Mouse (Mus musculus) WW6 (cell line): Measurements from ENCODE around the gene Urah.

ENCODE experiments used
- DNase-seq: peaks from one replicate; pipeline ENCODE4 v3.0.0-alpha.2; 2013; ENCODE audit warnings: low read depth, low spot score

Gene Urah

DNA sequence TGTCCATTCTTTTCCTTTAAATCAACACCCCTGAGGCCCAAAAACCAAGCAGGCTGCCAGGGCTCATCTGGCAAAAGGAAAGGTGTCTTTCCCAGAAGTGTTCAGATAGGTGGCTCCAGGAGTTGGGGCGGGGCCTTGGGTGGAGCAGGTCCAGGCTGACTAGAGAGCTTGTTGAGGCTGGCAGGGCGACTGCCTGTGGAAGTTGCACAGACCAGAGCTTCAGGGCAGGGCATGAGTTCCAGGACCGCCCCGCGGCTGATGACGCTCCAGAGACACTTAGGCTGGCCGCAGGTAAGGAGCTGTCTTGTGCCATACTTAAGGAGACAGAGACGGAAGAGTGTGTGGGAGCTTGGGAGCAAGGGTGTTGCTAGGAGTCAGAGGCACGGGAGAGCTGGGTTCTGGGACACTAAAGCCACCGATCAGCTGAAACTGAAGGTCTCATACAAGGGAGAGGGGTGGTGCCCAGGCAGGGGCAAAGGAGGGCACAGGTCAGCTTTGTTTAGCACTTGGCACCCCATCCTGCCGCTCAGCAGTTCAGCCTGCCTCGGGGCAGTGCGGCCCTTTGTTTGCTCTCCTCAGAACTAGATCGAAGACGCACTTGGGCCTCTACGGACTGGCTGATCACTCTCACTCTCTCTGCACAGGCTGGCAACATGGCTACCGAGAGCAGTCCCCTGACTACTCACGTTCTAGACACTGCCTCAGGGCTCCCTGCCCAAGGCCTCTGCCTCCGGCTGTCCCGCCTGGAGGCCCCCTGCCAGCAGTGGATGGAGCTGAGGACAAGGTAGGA lies at the start of gene Urah:
TSS of gene Urah (plus strand) at position 51 of the 790 bp plus-strand sequence.
- no peak for DNase-seq

DNA sequence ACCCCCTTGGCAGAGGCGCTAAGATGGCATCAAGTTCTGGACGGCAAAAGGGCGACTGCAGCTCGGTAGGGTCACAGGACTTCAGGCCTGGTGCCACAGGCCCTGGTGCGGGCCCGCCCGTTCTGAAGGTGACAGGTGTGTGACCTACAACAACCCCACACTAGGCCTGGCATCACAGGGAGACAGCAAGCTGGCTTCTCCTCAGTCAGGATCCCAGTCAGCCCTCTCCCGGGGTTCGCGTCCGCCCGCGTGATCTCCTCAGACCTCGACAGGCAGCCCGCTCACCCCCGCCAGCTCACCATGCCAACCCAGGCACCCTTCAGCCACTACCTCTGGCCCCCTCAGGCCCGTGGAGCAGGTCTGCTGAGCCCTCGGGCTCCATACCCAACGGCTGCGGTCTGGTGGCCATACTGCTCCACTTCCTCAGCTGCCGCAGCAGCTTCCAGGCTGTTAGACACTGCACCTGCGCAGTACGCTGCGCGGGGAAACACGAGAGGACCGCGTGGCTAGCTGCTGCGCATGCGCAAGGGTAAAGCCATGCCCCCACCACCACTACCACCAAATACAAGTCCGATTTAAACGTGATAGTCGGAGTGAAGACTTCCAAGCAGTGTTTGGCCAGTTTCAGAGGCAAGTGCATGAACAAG lies 47.3 kb upstream of the Urah start, which contains the start of gene Syce1:
TSS of gene Syce1 (minus strand) at position 447 of the 647 bp plus-strand sequence.
- DNase-seq: no peak

DNA sequence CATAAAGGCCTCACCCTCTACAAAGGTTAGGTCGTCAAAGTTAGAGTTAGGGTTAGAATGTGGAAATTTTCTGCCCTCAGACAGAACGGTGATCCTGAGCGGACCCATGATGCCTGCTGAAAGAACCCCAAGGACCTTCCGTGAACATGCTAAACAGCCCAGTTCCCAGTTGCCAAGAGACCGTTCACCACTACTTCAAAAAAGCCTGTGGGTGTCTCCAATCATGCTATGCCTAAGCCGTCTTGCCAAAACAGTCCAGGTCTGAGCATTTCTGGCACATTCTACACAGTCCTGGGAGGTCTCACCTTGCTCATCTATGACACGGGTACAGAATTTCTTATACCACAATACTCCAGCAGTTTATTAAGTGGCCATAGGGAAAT lies 46.8 kb upstream of the Urah start:
- no peak for DNase-seq

GRCm38 (mm10) chr7:140793541-140793940 lies 41.3 kb upstream of the Urah start:
- DNase-seq: no peak

DNA sequence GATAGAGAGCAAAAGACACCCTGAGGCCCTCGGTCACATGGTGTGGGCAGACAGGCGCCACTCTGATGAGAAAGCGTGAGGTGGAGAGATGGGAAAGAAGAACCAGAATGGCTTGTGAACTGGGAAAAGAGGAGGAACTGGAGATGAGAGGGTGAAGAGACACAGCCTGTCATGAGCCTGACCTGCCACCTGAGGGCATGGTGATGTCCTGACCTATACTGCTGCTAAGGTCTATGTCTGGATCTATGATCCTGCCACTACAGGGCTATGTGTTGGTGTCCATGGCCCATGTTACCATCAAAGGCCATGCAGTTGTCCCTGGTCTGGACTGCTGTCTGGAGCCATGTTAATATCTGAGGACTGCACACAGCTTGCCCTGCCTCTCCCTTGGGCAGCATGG lies 37.2 kb upstream of the Urah start:
- DNase-seq: no peak

GRCm38 (mm10) chr7:140798212-140798611 lies 36.6 kb upstream of the Urah start:
- no peak for DNase-seq

DNA sequence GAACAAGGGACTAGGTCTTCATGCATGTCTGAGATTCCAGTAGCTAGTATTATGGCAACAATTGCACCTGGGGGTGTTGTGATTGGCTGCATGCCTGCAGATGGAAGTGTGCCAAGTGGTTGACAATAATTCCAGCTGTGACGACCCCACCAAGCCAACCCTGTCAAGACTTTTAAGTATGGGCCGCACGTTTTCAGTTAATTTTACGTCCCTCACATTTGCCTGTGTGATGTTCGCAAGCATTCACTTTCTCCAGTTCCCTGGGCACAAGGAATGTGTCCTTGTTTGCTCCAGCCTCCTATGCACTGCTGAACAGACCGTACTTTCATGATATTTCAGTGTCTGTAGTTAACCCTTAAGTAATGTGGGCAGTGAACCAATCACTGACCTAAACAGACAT lies 32.2 kb upstream of the Urah start:
- DNase-seq: no peak

- DNase-seq: no peak
Observed at GRCm38 (mm10) chr7:140805704-140806103, 29.1 kb upstream of the Urah start.

DNA sequence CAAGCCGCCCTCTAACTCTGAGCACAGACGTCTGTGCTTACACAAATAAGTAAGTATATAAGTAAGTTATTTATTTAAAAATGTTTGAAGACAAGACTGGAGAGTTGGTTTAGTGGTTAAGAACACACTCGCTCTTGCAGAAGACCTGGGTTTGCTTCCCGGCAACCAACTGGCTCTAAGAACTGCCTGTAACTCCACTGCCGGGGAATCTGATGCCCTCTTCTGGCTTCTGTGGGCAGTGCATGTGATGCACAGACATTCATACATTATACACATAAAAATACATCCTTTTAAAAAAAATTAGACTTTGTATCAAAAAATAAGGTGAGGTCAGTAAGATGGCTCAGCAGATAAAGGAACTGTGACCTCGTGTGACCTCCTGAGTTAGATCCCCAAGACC lies 24.3 kb upstream of the Urah start:
- DNase-seq: no peak

GRCm38 (mm10) chr7:140811714-140812113 lies 23.1 kb upstream of the Urah start:
- DNase-seq: no peak

GRCm38 (mm10) chr7:140812850-140813249 lies 22.0 kb upstream of the Urah start:
- DNase-seq: no peak

- no peak for DNase-seq
Observed at GRCm38 (mm10) chr7:140820173-140820572, 14.6 kb upstream of the Urah start.

GRCm38 (mm10) chr7:140821305-140821652 lies 13.5 kb upstream of the Urah start:
- no peak for DNase-seq

DNA sequence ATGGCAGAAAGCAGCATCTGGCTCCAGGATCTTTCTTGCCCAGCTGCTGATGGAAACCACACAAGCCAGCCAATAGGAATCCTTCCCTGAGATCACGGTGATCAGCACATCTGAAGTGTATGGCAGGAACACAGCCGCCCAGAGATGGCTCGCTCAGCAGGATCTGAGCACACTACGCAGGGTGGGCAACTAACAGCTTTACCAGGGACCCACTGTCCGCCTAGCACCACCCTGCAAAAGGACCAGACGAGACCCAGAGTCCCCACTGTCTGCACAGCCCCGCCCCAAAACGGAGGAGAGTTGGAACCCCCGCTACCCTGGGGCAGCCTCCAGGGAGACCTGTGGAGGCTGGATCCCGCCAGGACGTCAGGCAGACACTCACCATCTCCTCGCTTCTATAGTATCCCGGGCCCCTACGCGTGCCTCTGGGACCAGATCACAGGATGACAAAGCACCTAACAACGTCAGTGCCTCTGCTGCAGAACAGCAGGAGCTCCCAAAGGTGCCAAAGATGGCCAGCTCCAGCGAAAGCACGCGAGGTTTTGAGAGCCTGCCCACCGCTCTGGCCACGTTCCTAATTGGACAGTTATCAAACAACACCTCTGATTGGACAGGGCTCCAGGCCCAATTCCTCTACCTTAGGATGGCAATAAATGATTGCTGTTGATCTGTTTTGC lies 13.0 kb upstream of the Urah start, which contains the start of gene Zfp941:
TSS of gene Zfp941 (minus strand) at position 526 of the 677 bp plus-strand sequence.
- no peak for DNase-seq

DNA sequence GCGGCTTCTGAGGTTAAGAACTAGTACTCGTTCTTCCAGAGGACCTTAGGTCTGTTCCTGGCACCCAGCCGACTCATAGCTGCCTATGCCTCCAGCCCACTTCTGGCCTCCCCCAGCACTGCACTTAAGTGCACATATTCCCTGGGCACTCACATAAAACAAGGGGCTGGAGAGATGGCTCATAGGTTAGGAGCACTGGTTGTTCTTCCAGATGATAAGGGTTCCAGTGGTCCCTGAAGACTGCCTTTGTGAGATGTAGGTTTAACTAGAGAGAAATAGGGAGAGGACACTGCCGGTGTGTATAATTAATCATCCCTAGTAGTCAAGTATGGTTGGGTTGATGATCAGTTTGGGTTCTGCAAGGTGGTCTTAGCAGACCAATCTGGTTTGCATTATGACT lies 12.1 kb upstream of the Urah start:
- DNase-seq: no peak

DNA sequence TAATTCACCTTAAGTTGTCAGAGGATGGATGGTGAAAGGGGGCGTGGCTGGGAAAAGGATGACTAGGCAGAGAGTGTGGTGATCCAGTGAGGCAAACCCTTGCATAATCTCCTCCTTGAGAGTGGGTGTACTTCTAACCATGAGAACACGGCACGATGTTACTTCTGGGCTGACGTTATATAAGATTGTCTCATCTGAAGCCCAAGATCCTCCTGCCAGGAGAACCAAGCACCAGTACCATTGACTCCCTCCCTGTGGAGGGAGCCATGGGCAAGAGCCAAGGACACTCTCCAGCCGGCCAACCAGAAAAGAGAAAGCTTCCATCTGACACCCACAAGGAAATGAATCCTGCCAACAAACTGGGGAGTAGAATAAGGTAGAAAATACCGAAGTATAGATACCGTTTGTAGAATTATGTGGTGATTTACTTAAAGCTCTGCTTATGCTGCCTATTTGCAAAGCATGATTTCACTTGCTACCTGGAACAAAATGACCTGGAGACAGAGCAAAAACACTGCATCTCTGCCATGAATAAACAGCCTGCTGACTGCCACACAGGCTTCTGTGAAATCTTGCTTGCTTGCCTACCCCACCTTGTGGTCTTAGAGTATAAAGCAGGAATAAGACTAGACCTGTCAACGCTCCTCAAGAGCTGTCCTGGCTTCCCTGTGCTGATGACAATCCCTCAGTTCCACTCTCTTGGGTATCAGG lies 6.5 kb upstream of the Urah start:
- DNase-seq: no peak

DNA sequence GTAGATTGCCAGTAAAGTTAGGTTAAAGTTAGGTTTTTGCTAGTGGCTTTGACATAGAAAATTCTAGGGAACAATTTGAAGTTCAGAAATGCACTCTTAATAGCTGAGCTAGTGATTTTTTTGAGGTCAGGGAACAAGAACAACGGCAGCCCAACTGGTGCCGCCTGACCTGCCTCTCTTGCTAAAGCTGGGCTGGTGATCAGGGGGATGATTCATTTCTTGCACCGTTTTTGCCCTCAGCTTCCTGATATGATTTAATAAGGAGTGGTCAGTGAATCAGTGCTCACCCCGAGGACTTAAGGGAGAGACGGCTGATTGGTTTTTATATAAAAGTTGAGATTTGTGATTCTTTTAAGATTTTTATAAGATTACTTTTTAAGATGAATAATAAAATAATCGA lies 3.4 kb upstream of the Urah start:
- no peak for DNase-seq

DNA sequence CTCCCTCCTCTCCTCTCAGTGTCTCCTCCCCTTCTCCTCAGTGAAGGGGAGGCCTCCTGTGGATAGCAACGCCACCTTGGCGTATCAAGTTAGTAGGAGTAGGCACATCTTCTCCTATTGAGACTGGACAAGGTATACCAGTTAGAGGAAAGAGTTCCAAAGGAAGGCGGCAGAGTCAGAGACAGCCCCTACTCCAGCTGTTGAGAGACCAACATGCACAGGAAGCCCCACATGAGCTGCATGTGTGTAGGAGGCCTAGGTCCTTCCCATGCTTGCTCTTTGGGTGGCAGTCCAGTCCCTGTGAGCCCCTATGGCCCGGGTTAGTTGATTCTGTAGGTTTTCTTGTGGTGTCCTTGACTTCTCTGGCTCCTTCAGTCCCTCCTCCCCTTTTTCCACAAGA lies 1.5 kb upstream of the Urah start:
- DNase-seq: no peak

- no peak for DNase-seq
Observed at GRCm38 (mm10) chr7:140835758-140836087, 905 bp downstream of the Urah start.

- DNase-seq: no peak
Observed at GRCm38 (mm10) chr7:140836243-140837115, 1.7 kb downstream of the Urah start.

- no peak for DNase-seq
Observed at GRCm38 (mm10) chr7:140839556-140839955, 4.7 kb downstream of the Urah start.
